Mouse (Mus musculus) kidney, adult 2 months (tissue): ENCODE results near the gene Cubn.

Experiments used
- CTCF ChIP-seq: fragments of 200-500 bp; conservative IDR thresholded peaks from 2 replicates; pipeline ENCODE4 v1.5.1; 2011; ENCODE audit warnings: low read depth, mild to moderate bottlenecking, control low read depth, low read length, moderate library complexity, mixed read lengths; ENCODE audit not compliant: insufficient read depth, insufficient read length
- POLR2A ChIP-seq: fragments of 200-500 bp; IDR thresholded peaks from one replicate; pipeline ENCODE4 v1.6.1; 2011; ENCODE audit warnings: low read depth, low read length, control low read depth

DNA sequence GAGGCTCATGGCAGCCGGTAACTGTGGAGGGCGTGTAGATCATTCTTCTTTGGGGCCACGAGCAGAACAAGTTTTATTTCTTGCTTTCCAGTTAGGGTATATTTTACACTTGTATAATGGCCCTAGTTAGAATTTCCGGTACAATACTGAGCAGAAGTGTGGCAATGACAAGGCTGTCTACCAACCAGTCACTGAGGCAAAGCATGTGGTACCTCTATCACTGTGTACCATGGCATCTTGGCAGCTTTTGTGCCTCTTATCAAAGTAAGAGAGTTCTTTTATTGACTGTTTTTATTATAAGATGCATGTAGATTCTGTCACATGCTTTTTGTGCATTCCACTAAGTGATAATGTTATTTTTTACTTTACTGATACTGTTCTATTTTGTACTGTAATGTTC, 46.5 kb downstream of the Cubn start:
- TF ChIP-seq POLR2A (no peak), CTCF (no peak)
